Mouse (Mus musculus) heart, postnatal 0 days (tissue): ENCODE results near the gene Plpp1.

Experiments
- CTCF ChIP-seq: IDR thresholded peaks from 2 replicates; pipeline ENCODE4 v1.5.1; 2016; ENCODE audit warnings: antibody characterized with exemption, control low read depth, low read depth
- EP300 ChIP-seq: IDR thresholded peaks from 2 replicates; pipeline ENCODE4 v1.6.1; 2016; ENCODE audit warnings: antibody characterized with exemption, low read depth

DNA sequence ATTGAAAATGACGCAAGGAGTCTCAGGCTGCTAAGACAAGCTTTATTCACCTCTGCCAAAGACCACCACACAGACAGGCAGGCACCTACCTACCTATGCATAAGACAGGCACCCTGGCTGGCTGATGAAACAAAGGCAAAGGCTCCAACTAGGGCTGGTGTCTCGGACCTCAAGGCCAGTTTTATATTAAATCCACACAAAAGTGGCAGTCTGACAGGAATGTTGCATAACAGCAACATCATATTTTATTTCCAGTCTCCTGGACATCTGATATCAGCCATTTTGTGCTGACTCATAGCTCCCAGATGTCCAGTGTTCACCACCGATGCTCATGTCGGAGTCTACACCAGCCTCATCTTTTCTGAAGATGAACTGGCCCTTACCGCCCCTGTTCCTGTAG is 22.2 kb upstream of the Plpp1 start:
- no peak for TF ChIP-seq CTCF
- TF ChIP-seq EP300, result no peak
